Mouse (Mus musculus): ENCODE data around the gene Ncaph.

DNA sequence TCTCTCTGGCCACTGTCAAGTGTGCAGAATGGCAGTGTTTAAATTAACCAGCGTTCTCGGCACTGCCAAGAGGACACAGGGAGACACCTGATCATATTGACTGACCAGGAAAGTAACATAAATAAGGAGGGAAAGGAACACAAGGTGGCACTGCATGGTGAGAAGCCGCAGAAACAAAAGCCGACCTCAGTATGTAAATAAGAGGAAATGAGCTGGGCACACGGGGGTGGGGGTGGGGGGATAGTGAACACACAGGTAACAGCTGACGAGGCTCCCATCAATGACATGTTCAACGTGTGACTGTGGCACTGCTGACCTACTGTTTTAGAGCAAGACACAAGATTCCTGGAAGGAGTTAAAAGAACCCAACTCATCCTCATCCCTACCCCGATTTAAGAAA is 2.4 kb downstream of the Ncaph start:
- TF ChIP-seq CTCF (IDR thresholded peaks at IDR 0.05; ENCODE audit: borderline replicate concordance, insufficient read depth, low read depth, low read length) (no peak), POLR2A (IDR thresholded peaks at IDR 0.05; ENCODE audit: borderline replicate concordance, insufficient read depth, low read length) (no peak)
